Mouse (Mus musculus) lung, postnatal 4 days (tissue): ENCODE results near the gene Spint1.

ENCODE experiments used
- DNase-seq, 2 experiments: peaks; one replicate each; pipeline ENCODE4 v3.0.0; 2021

The Spint1 gene

GRCm38 (mm10) chr2:119245246-119245645 is 8.1 kb downstream of the Spint1 start:
- DNase-seq, result no peak

- DNase-seq, result no peak
Measured at GRCm38 (mm10) chr2:119247904-119248303, 10.7 kb downstream of the Spint1 start.

GRCm38 (mm10) chr2:119249592-119250061 is 12.5 kb downstream of the Spint1 start:
- peak; percentile 39 to 57 for DNase-seq

GRCm38 (mm10) chr2:119250377-119250776 is 13.2 kb downstream of the Spint1 start:
- no peak for DNase-seq

- DNase-seq, result peak; percentile 82 to 90
Measured at GRCm38 (mm10) chr2:119250826-119251478, 13.8 kb downstream of the Spint1 start.

GRCm38 (mm10) chr2:119254976-119255375 is 17.8 kb downstream of the Spint1 start:
- no peak for DNase-seq

GRCm38 (mm10) chr2:119260518-119260917 is 23.4 kb downstream of the Spint1 start:
- DNase-seq, result no peak

GRCm38 (mm10) chr2:119261326-119261725 is 24.2 kb downstream of the Spint1 start:
- peak in 1 of 2 experiments; percentile 55 for DNase-seq

GRCm38 (mm10) chr2:119262978-119263377 is 25.8 kb downstream of the Spint1 start:
- DNase-seq, result peak; percentile 81 to 84

- no peak for DNase-seq
Measured at GRCm38 (mm10) chr2:119263813-119264212, 26.7 kb downstream of the Spint1 start.

GRCm38 (mm10) chr2:119270286-119270642 is 33.1 kb downstream of the Spint1 start:
- no peak for DNase-seq

- DNase-seq, result peak; percentile 81
Measured at GRCm38 (mm10) chr2:119270643-119271331, 33.6 kb downstream of the Spint1 start, which contains the start of gene Rhov. TSS of gene Rhov (minus strand) at chr2:119271272.

- DNase-seq, result no peak
Measured at GRCm38 (mm10) chr2:119274126-119274525, 37.0 kb downstream of the Spint1 start.

GRCm38 (mm10) chr2:119276926-119277325 is 39.8 kb downstream of the Spint1 start:
- no peak for DNase-seq

GRCm38 (mm10) chr2:119277810-119278209 is 40.6 kb downstream of the Spint1 start:
- DNase-seq, result no peak

- DNase-seq, result no peak
Measured at GRCm38 (mm10) chr2:119281899-119282565, 44.9 kb downstream of the Spint1 start.

- DNase-seq, result peak in 1 of 2 experiments; percentile 10
Measured at GRCm38 (mm10) chr2:119287372-119287771, 50.2 kb downstream of the Spint1 start.

GRCm38 (mm10) chr2:119288270-119288882 is 51.2 kb downstream of the Spint1 start, which contains the start of gene Vps18:
TSS of gene Vps18 (plus strand) at chr2:119288740.
- DNase-seq, result peak; percentile 97 to 99

GRCm38 (mm10) chr2:119289014-119289416 is 51.9 kb downstream of the Spint1 start:
- peak in 1 of 2 experiments; percentile 33 for DNase-seq

GRCm38 (mm10) chr2:119292281-119292680 is 55.1 kb downstream of the Spint1 start:
- no peak for DNase-seq

GRCm38 (mm10) chr2:119292852-119293251 is 55.7 kb downstream of the Spint1 start:
- no peak for DNase-seq

GRCm38 (mm10) chr2:119293311-119293710 is 56.1 kb downstream of the Spint1 start:
- DNase-seq, result no peak

- DNase-seq, result no peak
Measured at GRCm38 (mm10) chr2:119293776-119294390, 56.7 kb downstream of the Spint1 start.
